Mouse (Mus musculus): Measurements from ENCODE around the gene Mrgprf.

DNA sequence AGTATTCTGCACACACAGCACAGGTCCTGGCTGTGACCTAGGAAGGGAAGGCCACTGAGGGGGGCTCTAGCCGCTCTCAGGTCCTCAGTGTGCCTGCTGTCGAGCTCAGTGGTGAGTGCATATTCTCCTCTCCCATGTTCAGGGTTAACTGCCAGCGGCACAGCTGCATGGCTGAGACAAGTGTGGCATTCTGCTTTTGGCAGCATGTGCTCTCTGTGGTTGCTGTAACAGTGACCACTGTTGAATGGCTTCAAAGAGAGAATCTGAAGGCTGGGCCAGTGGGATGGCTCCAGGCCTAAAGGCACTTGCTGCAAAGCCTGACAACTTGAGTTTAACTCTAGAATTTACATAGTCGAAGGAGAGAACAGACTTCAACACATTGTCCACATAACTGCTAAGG is 16.9 kb downstream of the Mrgprf start:
- no peak for TF ChIP-seq CTCF (IDR thresholded peaks at IDR 0.05; ENCODE audit: borderline replicate concordance, insufficient read depth, low read depth, low read length)
- TF ChIP-seq POLR2A (IDR thresholded peaks at IDR 0.05; ENCODE audit: borderline replicate concordance, insufficient read depth, low read length), result no peak
